Mouse (Mus musculus) left cerebral cortex, postnatal 25 days (tissue): Measurements from ENCODE around the gene Clint1. TPM values are rescaled to one million over a fixed set of nuclear protein-coding genes. Genes with fewer than 3 reads are reported as not detected.

Experiments
- DNase-seq, 2 experiments: peaks; one replicate each; pipeline ENCODE4 v3.0.0; 2022; ENCODE audit warnings: low spot score in 2 of 2, mixed read lengths in 1 of 2
- intact Hi-C: fragments of 180-260 bp; cut with DNase I; formaldehyde crosslinking; loops from one replicate; pipeline ENCODE4 v1.15.1; 2025
- microRNA-seq, 2 experiments: library from miRNA; unstranded; fragments of <30 nt; microRNA quantifications; one replicate each; pipeline ENCODE4 v1.2.0; 2022
- total RNA-seq, 2 experiments: library from RNA; stranded (reverse); gene quantifications; 2 replicates each; pipeline ENCODE4 v1.2.3; 2021

Clint1 gene
- total RNA-seq, 2 experiments from 2014 or later = 51.1 to 52.3 TPM

DNA sequence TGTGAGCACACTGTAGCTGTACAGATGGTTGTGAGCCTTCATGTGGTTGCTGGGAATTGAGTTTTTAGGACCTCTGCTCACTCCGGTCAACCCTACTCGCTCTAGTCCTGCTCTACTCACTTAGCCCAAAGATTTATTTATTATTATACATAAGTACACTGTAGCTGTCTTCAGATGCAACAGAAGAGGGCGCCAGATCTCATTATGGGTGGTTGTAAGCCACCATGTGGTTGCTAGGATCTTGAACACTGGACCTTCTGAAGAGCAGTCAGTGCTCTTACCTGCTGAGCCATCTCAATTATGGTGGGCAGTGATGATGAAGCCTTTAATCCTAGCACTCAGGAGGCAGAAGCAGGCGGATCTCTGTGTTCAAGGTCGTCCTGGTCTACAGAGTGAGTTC is 108.2 kb downstream of the Clint1 start:
- intact Hi-C loops = no loop called here
- DNase-seq = no peak

Small RNAs within 50 kb of the gene (microRNA-seq; reads per million reads assigned to microRNA genes)
- gene Gm22751 = 0 reads per million in 2 experiments

Other genes starting within 250 kb of the Clint1 start
- gene Lsm11, start 92.9 kb downstream of the Clint1 start, total RNA-seq = 10 to 100 TPM; 31.0 to 33.3 TPM
- 10 to 100 TPM; 12.4 to 12.7 TPM for gene Thg1l, start 103.4 kb downstream of the Clint1 start, total RNA-seq
- gene Sox30, start 128.3 kb downstream of the Clint1 start, total RNA-seq = under 1 TPM; 0.16 to 0.27 TPM
- 1 to 10 TPM; 1.2 to 2.8 TPM for gene Gm12166, start 200.3 kb downstream of the Clint1 start, total RNA-seq
- gene Adam19, start 203.9 kb downstream of the Clint1 start, total RNA-seq = 10 to 100 TPM; 23.6 to 26.8 TPM